ENCODE assay signal across 20 mouse cellular contexts in the genomic region with DNA sequence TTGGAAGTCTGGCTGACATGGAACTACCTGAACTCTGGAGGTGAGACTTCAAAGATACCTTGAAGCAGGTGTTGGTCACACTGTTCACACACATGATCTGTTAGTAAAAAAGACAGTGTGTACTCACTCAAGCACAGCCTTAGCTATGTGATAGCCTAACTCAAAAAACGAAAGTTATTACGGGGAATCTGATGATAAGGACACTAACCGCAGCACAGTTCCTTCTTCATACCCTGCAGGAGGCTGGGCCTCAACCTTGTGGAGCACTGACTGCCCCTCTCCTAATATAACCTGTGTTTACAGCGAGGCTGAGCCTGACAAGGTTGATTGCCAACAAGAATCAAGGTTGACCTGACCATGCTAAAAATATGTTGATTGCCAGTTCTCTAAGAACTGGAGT.
"Had no signal": no experiment of that assay in that cellular context is flagged by ENCODE, and none has a peak within 500 bp of the region (broad histone marks: within the 10 kb centered on the region; RNA-seq: fewer than 3 reads in every experiment).

No protein-coding gene starts in this region.

- H3K4me3 ChIP-seq: megakaryocyte, embryonic 14.5 days; midbrain, embryonic 10.5 days; midbrain, embryonic 12.5 days; myocyte; neural tube, embryonic 13.5 days; neural tube, embryonic 15.5 days had no signal

- H3K27ac ChIP-seq: midbrain, embryonic 10.5 days; midbrain, embryonic 12.5 days; neural tube, embryonic 13.5 days; neural tube, embryonic 15.5 days had no signal

- DNase-seq: lung, adult 18-20 months; lung, embryonic 14.5 days; lung, postnatal 10 days; lung, postnatal 4 days; midbrain, embryonic 14.5 days; retina, postnatal 1 day; right cerebral cortex, adult 18-20 months; right cerebral cortex, postnatal 25 days; right cerebral cortex, postnatal 4 days; spleen, adult 18-20 months; thymus, adult 18-20 months; thymus, postnatal 14 days; thymus, postnatal 36 days had no signal

- H3K4me2 ChIP-seq: lung, embryonic 14.5 days; midbrain, embryonic 12.5 days; neural tube, embryonic 13.5 days; neural tube, embryonic 15.5 days had no signal

- ATAC-seq: midbrain, embryonic 16.5 days had no signal

- H3K9me3 ChIP-seq: megakaryocyte, embryonic 14.5 days; midbrain, embryonic 10.5 days; midbrain, embryonic 12.5 days; neural tube, embryonic 13.5 days; neural tube, embryonic 15.5 days had no signal

- H3K9ac ChIP-seq: lung, embryonic 14.5 days; midbrain, embryonic 12.5 days; neural tube, embryonic 13.5 days; neural tube, embryonic 15.5 days had no signal

- H3K4me1 ChIP-seq: midbrain, embryonic 10.5 days; midbrain, embryonic 12.5 days; neural tube, embryonic 13.5 days; neural tube, embryonic 15.5 days had no signal

- H3K27me3 ChIP-seq: megakaryocyte, embryonic 14.5 days; midbrain, embryonic 12.5 days; neural tube, embryonic 13.5 days; neural tube, embryonic 15.5 days had no signal
